Mouse (Mus musculus) hindbrain, postnatal 0 days (tissue): ENCODE data around the gene Tmem206. TPM values are rescaled to one million over a fixed set of nuclear protein-coding genes. Genes with fewer than 3 reads are reported as not detected.
A peak's percentile ranks its signal among the peaks of the same experiment; 100 is the strongest.

Experiments used
- ATAC-seq: fragments of 200-750 bp; cut with Nextera tagmentation; 2 replicates; pipeline ENCODE4 v1.8.0; 2017; ENCODE audit warnings: mild to moderate bottlenecking, moderate TSS enrichment, moderate library complexity
- DNase-seq: peaks from one replicate; pipeline ENCODE4 v3.0.0-alpha.2; 2015; ENCODE audit warnings: low spot score
- H3K27ac ChIP-seq: fragments of 300-500 bp; sonication (generic); 2 replicates; pipeline ENCODE4 v1.5.1; 2014; ENCODE audit warnings: mild to moderate bottlenecking
- H3K27me3 ChIP-seq: fragments of 300-500 bp; sonication (generic); 2 replicates; pipeline ENCODE4 v1.6.1; 2014; ENCODE audit warnings: low read length, mixed read lengths; ENCODE audit not compliant: insufficient read depth
- H3K36me3 ChIP-seq: fragments of 300-500 bp; sonication (generic); 2 replicates; pipeline ENCODE4 v1.6.1; 2014; ENCODE audit warnings: low read length, mixed read lengths; ENCODE audit not compliant: insufficient read depth
- H3K4me1 ChIP-seq: fragments of 300-500 bp; sonication (generic); 2 replicates; pipeline ENCODE4 v1.6.1; 2014; ENCODE audit warnings: antibody characterized with exemption, low read length, mixed read lengths; ENCODE audit not compliant: insufficient read depth
- H3K4me2 ChIP-seq: fragments of 300-500 bp; sonication (generic); 2 replicates; pipeline ENCODE4 v1.6.1; 2014; ENCODE audit warnings: low read depth, mild to moderate bottlenecking, low read length, moderate library complexity, mixed read lengths
- H3K4me3 ChIP-seq: fragments of 300-500 bp; sonication (generic); 2 replicates; pipeline ENCODE4 v1.5.1; 2014; ENCODE audit warnings: low read length
- H3K9ac ChIP-seq: fragments of 300-500 bp; sonication (generic); replicated peaks from 2 replicates; pipeline ENCODE4 v1.6.1; 2014; ENCODE audit warnings: mild to moderate bottlenecking, low read length, moderate library complexity, mixed read lengths
- H3K9me3 ChIP-seq: fragments of 300-500 bp; sonication (generic); 2 replicates; pipeline ENCODE4 v1.6.1; 2016; ENCODE audit warnings: low read length, mixed read lengths
- CTCF ChIP-seq: IDR thresholded peaks from 2 replicates; pipeline ENCODE4 v1.5.1; 2016; ENCODE audit warnings: antibody characterized with exemption, control low read depth, low read depth
- WGBS: fragments of 180-500 bp; shearing (Covaris S2); extraction: QIAGEN DNeasy Blood & Tissue Kit; methylation state at CpG from one replicate; pipeline ENCODE4 v1.1.7; 2014; 5-methylcytosine and 5-hydroxymethylcytosine counted together
- polyA plus RNA-seq: library from polyadenylated mRNA; unstranded; fragments of >200 nt; fragmentation: Nextera tagmentation; extraction: Ambion mirVana; gene quantifications from 2 replicates; pipeline ENCODE4 v1.2.1, GENCODE M21; 2015
- total RNA-seq: library from RNA; depleted of rRNA; stranded (reverse); fragments of >200 nt; gene quantifications from 2 replicates; pipeline ENCODE4 v1.2.3, GENCODE M21; 2014

Gene Tmem206
- total and polyA plus RNA-seq, 2 experiments from 2014 or later: 22.5 to 23.2 TPM

- Histone ChIP-seq H3K4me1 (no peaks in the 10 kb centered on the region), H3K36me3 (peaks cover 6% of the 10 kb centered on the region; the same call in 1 of the 2 replicates), H3K4me3 (no peak overlapping the region), H3K4me2 (no peak overlapping the region), H3K27ac (no peak overlapping the region), H3K9ac (no peak overlapping the region), H3K9me3 (no peaks in the 10 kb centered on the region), H3K27me3 (no peaks in the 10 kb centered on the region)
- 58% methylated on average over 7 of the region's 7 CpGs for WGBS
- ATAC-seq: no peak
- TF ChIP-seq CTCF: peak; percentile 59
- peak; percentile 45 for DNase-seq
Measured at GRCm38 (mm10) chr1:191305610-191306009, 20.1 kb upstream of the Tmem206 start.

- no peak for ATAC-seq
- Histone ChIP-seq H3K27me3 (no peaks in the 10 kb centered on the region), H3K4me2 (no peak overlapping the region), H3K9me3 (no peaks in the 10 kb centered on the region), H3K36me3 (peaks cover 6% of the 10 kb centered on the region; the same call in 1 of the 2 replicates), H3K27ac (no peak overlapping the region), H3K4me1 (no peaks in the 10 kb centered on the region), H3K9ac (no peak overlapping the region), H3K4me3 (no peak overlapping the region)
- peak; percentile 50 for TF ChIP-seq CTCF
- no peak for DNase-seq
- 85% methylated on average over 9 of the region's 9 CpGs for WGBS
Measured at GRCm38 (mm10) chr1:191306316-191306715, 19.4 kb upstream of the Tmem206 start.

- peak; percentile 54 for TF ChIP-seq CTCF
- WGBS: 85% methylated on average over 9 of the region's 9 CpGs
- no peak for ATAC-seq
Measured at GRCm38 (mm10) chr1:191307766-191308455, 17.8 kb upstream of the Tmem206 start.

GRCm38 (mm10) chr1:191311296-191311898 is 14.3 kb upstream of the Tmem206 start:
- ATAC-seq: no peak
- peaks cover 6% of the 10 kb centered on the region; the same call in 1 of the 2 replicates for H3K36me3 ChIP-seq
- TF ChIP-seq CTCF: no peak
- no peak overlapping the region for H3K9ac ChIP-seq
- 79% methylated on average over 4 of the region's 4 CpGs for WGBS
- H3K9me3 ChIP-seq: no peaks in the 10 kb centered on the region
- no peak overlapping the region for H3K4me3 ChIP-seq
- H3K4me2 ChIP-seq: no peak overlapping the region
- no peak for DNase-seq
- no peak overlapping the region for H3K27ac ChIP-seq
- no peaks in the 10 kb centered on the region for H3K4me1 ChIP-seq
- no peaks in the 10 kb centered on the region for H3K27me3 ChIP-seq

More at GRCm38 (mm10) chr1:191307766-191308455, 17.8 kb upstream of the Tmem206 start:
- H3K27ac ChIP-seq: no peak overlapping the region
- H3K36me3 ChIP-seq: peaks cover 6% of the 10 kb centered on the region; the same call in 1 of the 2 replicates
- no peaks in the 10 kb centered on the region for H3K9me3 ChIP-seq
- H3K9ac ChIP-seq: no peak overlapping the region
- H3K4me2 ChIP-seq: no peak overlapping the region
- H3K4me3 ChIP-seq: no peak overlapping the region
- no peak for DNase-seq
- no peaks in the 10 kb centered on the region for H3K27me3 ChIP-seq
- no peaks in the 10 kb centered on the region for H3K4me1 ChIP-seq

GRCm38 (mm10) chr1:191312513-191312941 is 13.2 kb upstream of the Tmem206 start:
- under 1% methylated on average over 14 of the region's 14 CpGs for WGBS
- peak overlapping the region; percentile 43; the same call in 1 of the 2 replicates for H3K9ac ChIP-seq
- H3K4me3 ChIP-seq: peak overlapping the region; percentile 46
- H3K36me3 ChIP-seq: peaks cover 6% of the 10 kb centered on the region; the same call in 1 of the 2 replicates
- peak; percentile 81 for DNase-seq
- H3K27ac ChIP-seq: no peak overlapping the region
- ATAC-seq: peak; percentile 90
- H3K4me2 ChIP-seq: peak overlapping the region; percentile 55
- no peaks in the 10 kb centered on the region for H3K9me3 ChIP-seq
- no peaks in the 10 kb centered on the region for H3K27me3 ChIP-seq
- peak; percentile 93 for TF ChIP-seq CTCF
- peaks cover 4% of the 10 kb centered on the region; the same call in 1 of the 2 replicates for H3K4me1 ChIP-seq

GRCm38 (mm10) chr1:191313158-191313557 is 12.6 kb upstream of the Tmem206 start:
- Histone ChIP-seq H3K27me3 (no peaks in the 10 kb centered on the region), H3K4me1 (peaks cover 4% of the 10 kb centered on the region; the same call in 1 of the 2 replicates), H3K4me3 (peak overlapping the region; percentile 46; the same call in 1 of the 2 replicates), H3K36me3 (no peaks in the 10 kb centered on the region), H3K4me2 (peak overlapping the region; percentile 55), H3K27ac (no peak overlapping the region), H3K9me3 (no peaks in the 10 kb centered on the region), H3K9ac (no peak overlapping the region)
- ATAC-seq (no peak), DNase-seq (no peak)
- 75% methylated on average over 6 of the region's 6 CpGs for WGBS
- TF ChIP-seq CTCF: no peak

- H3K4me3 ChIP-seq: no peak overlapping the region
- DNase-seq (no peak), ATAC-seq (no peak)
- WGBS: 83% methylated on average over 4 of the region's 4 CpGs
- H3K27me3 ChIP-seq: no peaks in the 10 kb centered on the region
- H3K4me1 ChIP-seq: peaks cover 4% of the 10 kb centered on the region; the same call in 1 of the 2 replicates
- H3K9ac ChIP-seq: no peak overlapping the region
- no peak overlapping the region for H3K27ac ChIP-seq
- no peak overlapping the region for H3K4me2 ChIP-seq
- no peaks in the 10 kb centered on the region for H3K36me3 ChIP-seq
- TF ChIP-seq CTCF: no peak
- no peaks in the 10 kb centered on the region for H3K9me3 ChIP-seq
Measured at GRCm38 (mm10) chr1:191313926-191314325, 11.8 kb upstream of the Tmem206 start.
